Mouse (Mus musculus): ENCODE data around the gene Skiv2l. TPM values are rescaled to one million over a fixed set of nuclear protein-coding genes. Genes with fewer than 3 reads are reported as not detected.

Skiv2l gene
- total RNA-seq, 2 experiments from 2014 or later: 64.0 to 65.9 TPM

- no peak for DNase-seq (ENCODE audit: low spot score in 2 of 2)
- intact Hi-C loops (cut with DNase I): no loop called here
Observed at GRCm38 (mm10) chr17:34881683-34882310, 31.8 kb upstream of the Skiv2l start, which contains the start of gene Gm20547. Gene Gm20547 (minus strand): TSS chr17:34882042.

- intact Hi-C loops (cut with DNase I): no loop called here
Observed at GRCm38 (mm10) chr17:34881166-34881565, 31.2 kb upstream of the Skiv2l start.

GRCm38 (mm10) chr17:34879336-34879879 is 29.4 kb upstream of the Skiv2l start, which contains the start of gene Zbtb12:
Gene Zbtb12 (plus strand): TSS chr17:34879483.
- intact Hi-C loops (cut with DNase I): no loop called here
- DNase-seq (ENCODE audit: low spot score in 2 of 2): no peak

More at GRCm38 (mm10) chr17:34881166-34881565, 31.2 kb upstream of the Skiv2l start:
- no peak for DNase-seq (ENCODE audit: low spot score in 2 of 2)

- no peak for DNase-seq (ENCODE audit: low spot score in 2 of 2)
- intact Hi-C loops (cut with DNase I): no loop called here
Observed at GRCm38 (mm10) chr17:34874321-34874720, 24.3 kb upstream of the Skiv2l start.

GRCm38 (mm10) chr17:34865981-34866380 is 16.0 kb upstream of the Skiv2l start:
- intact Hi-C loops (cut with DNase I): no loop called here
- no peak for DNase-seq (ENCODE audit: low spot score in 2 of 2)

- DNase-seq (ENCODE audit: low spot score in 2 of 2): no peak
- intact Hi-C loops (cut with DNase I): no loop called here
Observed at GRCm38 (mm10) chr17:34862416-34863081, 12.5 kb upstream of the Skiv2l start, which contains the start of gene Cfb. Gene Cfb (minus strand): TSS chr17:34862518.

GRCm38 (mm10) chr17:34861704-34862415 is 11.8 kb upstream of the Skiv2l start:
- DNase-seq (ENCODE audit: low spot score in 2 of 2): no peak
- intact Hi-C loops (cut with DNase I): no loop called here

GRCm38 (mm10) chr17:34860514-34860913 is 10.5 kb upstream of the Skiv2l start:
- intact Hi-C loops (cut with DNase I): no loop called here
- no peak for DNase-seq (ENCODE audit: low spot score in 2 of 2)

GRCm38 (mm10) chr17:34858670-34859069 is 8.7 kb upstream of the Skiv2l start:
- DNase-seq (ENCODE audit: low spot score in 2 of 2): no peak
- intact Hi-C loops (cut with DNase I): no loop called here

- peak in 1 of 2 experiments; percentile 26 for DNase-seq (ENCODE audit: low spot score in 2 of 2)
- intact Hi-C loops (cut with DNase I): loop anchor here (1.0 to 2.0 kb wide), 2 partner anchors 57 to 91 kb away; no protein-coding TSS in a partner anchor
Observed at GRCm38 (mm10) chr17:34855825-34856224, 5.8 kb upstream of the Skiv2l start.

GRCm38 (mm10) chr17:34854761-34855160 is 4.8 kb upstream of the Skiv2l start:
- intact Hi-C loops (cut with DNase I): loop anchor here (1.0 to 5.0 kb wide), 3 partner anchors 38 to 128 kb away; partner anchors contain the start of gene Lsm2
- no peak for DNase-seq (ENCODE audit: low spot score in 2 of 2)

- intact Hi-C loops (cut with DNase I): loop anchor here (5.0 kb wide), 2 partner anchors 39 to 129 kb away; partner anchors contain the start of gene Lsm2
- no peak for DNase-seq (ENCODE audit: low spot score in 2 of 2)
Observed at GRCm38 (mm10) chr17:34853511-34853910, 3.5 kb upstream of the Skiv2l start.

- no peak for DNase-seq (ENCODE audit: low spot score in 2 of 2)
- intact Hi-C loops (cut with DNase I): loop anchor here (1.0 to 5.0 kb wide), 3 partner anchors 14 to 132 kb away; partner anchors contain the start of genes Lsm2 and Stk19
Observed at GRCm38 (mm10) chr17:34850517-34851125, 611 bp upstream of the Skiv2l start.

GRCm38 (mm10) chr17:34847615-34848014 is 2.4 kb downstream of the Skiv2l start:
- intact Hi-C loops (cut with DNase I): no loop called here
- DNase-seq (ENCODE audit: low spot score in 2 of 2): no peak

- intact Hi-C loops (cut with DNase I): no loop called here
- DNase-seq (ENCODE audit: low spot score in 2 of 2): no peak
Observed at GRCm38 (mm10) chr17:34847192-34847591, 2.8 kb downstream of the Skiv2l start.

- DNase-seq (ENCODE audit: low spot score in 2 of 2): no peak
- intact Hi-C loops (cut with DNase I): no loop called here
Observed at GRCm38 (mm10) chr17:34844884-34845283, 5.1 kb downstream of the Skiv2l start.

- DNase-seq (ENCODE audit: low spot score in 2 of 2): no peak
- intact Hi-C loops (cut with DNase I): no loop called here
Observed at GRCm38 (mm10) chr17:34840736-34841307, 9.2 kb downstream of the Skiv2l start.

GRCm38 (mm10) chr17:34838785-34839184 is 11.2 kb downstream of the Skiv2l start:
- intact Hi-C loops (cut with DNase I): no loop called here
- DNase-seq (ENCODE audit: low spot score in 2 of 2): no peak

All from left cerebral cortex, postnatal 25 days (tissue).